Mouse (Mus musculus) megakaryocyte, embryonic 14.5 days (primary cell): ENCODE measurements at regions not wholly inside any gene's neighbourhood (a gene's known extent, or its start where the extent isn't known, plus 50 kb on each side); places are given as distances from the start of the nearest gene placed in this dataset.

Experiments used
- H3K27me3 ChIP-seq: replicated peaks from 2 replicates; pipeline ENCODE3; 2012; ENCODE audit warnings: inconsistent platforms
- H3K36me3 ChIP-seq: replicated peaks from 2 replicates; pipeline ENCODE3; 2012; ENCODE audit warnings: low read length, inconsistent platforms, mixed read lengths
- H3K4me1 ChIP-seq: 2 replicates; pipeline ENCODE4 v1.6.1; 2012; ENCODE audit warnings: inconsistent platforms
- H3K4me3 ChIP-seq: replicated peaks from 2 replicates; pipeline ENCODE3; 2012; ENCODE audit warnings: moderate library complexity, mild to moderate bottlenecking, inconsistent platforms
- H3K9me3 ChIP-seq: 2 replicates; pipeline ENCODE4 v1.6.1; 2012; ENCODE audit warnings: inconsistent platforms
- FLI1 ChIP-seq: IDR thresholded peaks from 2 replicates; pipeline ENCODE4 v1.6.1; 2012; ENCODE audit warnings: low read length, inconsistent platforms, mixed read lengths
- GATA1 ChIP-seq: IDR thresholded peaks from 3 replicates; pipeline ENCODE4 v1.6.1; 2012; ENCODE audit warnings: mixed read lengths, low read length, inconsistent platforms, borderline replicate concordance

GRCm38 (mm10) chr8:26309764-26310163 lies 190.4 kb downstream of the Gm45692 start:
- no peak overlapping the region for H3K4me3 ChIP-seq
- H3K4me1 ChIP-seq = no peaks in the 10 kb centered on the region
- TF ChIP-seq GATA1 (no peak), FLI1 (no peak)
- H3K9me3 ChIP-seq = 0 out of 2 replicates have a peak, but pooled peaks cover 4% of the 10 kb centered on the region
- no peaks in the 10 kb centered on the region for H3K36me3 ChIP-seq
- H3K27me3 ChIP-seq = no peaks in the 10 kb centered on the region

- H3K4me3 ChIP-seq = no peak overlapping the region
- H3K4me1 ChIP-seq = no peaks in the 10 kb centered on the region
- H3K9me3 ChIP-seq = peaks cover 6% of the 10 kb centered on the region
- H3K27me3 ChIP-seq = no peaks in the 10 kb centered on the region
- no peak for TF ChIP-seq FLI1
- TF ChIP-seq GATA1 = no peak
- no peaks in the 10 kb centered on the region for H3K36me3 ChIP-seq
Measured at GRCm38 (mm10) chr8:26323606-26324350, 204.4 kb downstream of the Gm45692 start.

- H3K36me3 ChIP-seq = no peaks in the 10 kb centered on the region
Measured at GRCm38 (mm10) chr8:26324606-26325005, 205.3 kb downstream of the Gm45692 start.

GRCm38 (mm10) chr8:26329813-26330212 lies 210.5 kb downstream of the Gm45692 start:
- Histone ChIP-seq H3K36me3 (no peaks in the 10 kb centered on the region), H3K27me3 (no peaks in the 10 kb centered on the region), H3K4me3 (no peak overlapping the region), H3K4me1 (no peaks in the 10 kb centered on the region), H3K9me3 (peaks cover 6% of the 10 kb centered on the region)
- no peak for TF ChIP-seq FLI1
- no peak for TF ChIP-seq GATA1

More at GRCm38 (mm10) chr8:26324606-26325005, 205.3 kb downstream of the Gm45692 start:
- Histone ChIP-seq H3K27me3 (no peaks in the 10 kb centered on the region), H3K4me1 (no peaks in the 10 kb centered on the region), H3K9me3 (peaks cover 7% of the 10 kb centered on the region), H3K4me3 (no peak overlapping the region)
- TF ChIP-seq GATA1 = no peak
- TF ChIP-seq FLI1 = no peak

- peaks cover 3% of the 10 kb centered on the region; the same call in 1 of the 2 replicates for H3K9me3 ChIP-seq
- H3K4me1 ChIP-seq = no peaks in the 10 kb centered on the region
- no peak overlapping the region for H3K4me3 ChIP-seq
- TF ChIP-seq FLI1 (no peak), GATA1 (no peak)
- H3K27me3 ChIP-seq = no peaks in the 10 kb centered on the region
- no peaks in the 10 kb centered on the region for H3K36me3 ChIP-seq
Measured at GRCm38 (mm10) chr8:26336906-26337650, 217.7 kb downstream of the Gm45692 start.

- no peaks in the 10 kb centered on the region for H3K9me3 ChIP-seq
- H3K27me3 ChIP-seq = no peaks in the 10 kb centered on the region
- no peak overlapping the region for H3K4me3 ChIP-seq
- H3K36me3 ChIP-seq = no peaks in the 10 kb centered on the region
- H3K4me1 ChIP-seq = no peaks in the 10 kb centered on the region
- no peak for TF ChIP-seq FLI1
- TF ChIP-seq GATA1 = no peak
Measured at GRCm38 (mm10) chr8:26345078-26345477, 225.7 kb downstream of the Gm45692 start.

GRCm38 (mm10) chr8:26349231-26349630 lies 229.9 kb downstream of the Gm45692 start:
- Histone ChIP-seq H3K36me3 (no peaks in the 10 kb centered on the region), H3K9me3 (peaks cover 4% of the 10 kb centered on the region), H3K27me3 (no peaks in the 10 kb centered on the region), H3K4me1 (no peaks in the 10 kb centered on the region), H3K4me3 (no peak overlapping the region)
- TF ChIP-seq FLI1 = no peak
- TF ChIP-seq GATA1 = no peak

GRCm38 (mm10) chr8:26349854-26350253 lies 230.5 kb downstream of the Gm45692 start:
- Histone ChIP-seq H3K27me3 (no peaks in the 10 kb centered on the region), H3K4me1 (no peaks in the 10 kb centered on the region), H3K9me3 (peaks cover 4% of the 10 kb centered on the region), H3K36me3 (no peaks in the 10 kb centered on the region), H3K4me3 (no peak overlapping the region)
- TF ChIP-seq GATA1 (no peak), FLI1 (no peak)

GRCm38 (mm10) chr8:26350616-26351015 lies 231.3 kb downstream of the Gm45692 start:
- TF ChIP-seq GATA1 = no peak
- TF ChIP-seq FLI1 = no peak
- H3K27me3 ChIP-seq = no peaks in the 10 kb centered on the region
- no peaks in the 10 kb centered on the region for H3K36me3 ChIP-seq
- H3K4me3 ChIP-seq = no peak overlapping the region
- peaks cover 4% of the 10 kb centered on the region for H3K9me3 ChIP-seq
- no peaks in the 10 kb centered on the region for H3K4me1 ChIP-seq
